Mouse (Mus musculus) kidney, embryonic 14.5 days (tissue): ENCODE measurements at regions not wholly inside any gene's neighbourhood (a gene's known extent, or its start where the extent isn't known, plus 50 kb on each side); places are given as distances from the start of the nearest gene placed in this dataset.

Experiments
- ATAC-seq: fragments of 200-750 bp; cut with Nextera tagmentation; 2 replicates; pipeline ENCODE4 v1.8.0; 2017; ENCODE audit warnings: moderate number of reproducible peaks, mild to moderate bottlenecking, moderate TSS enrichment, moderate library complexity; ENCODE audit not compliant: low FRiP score, low TSS enrichment
- H3K27ac ChIP-seq: fragments of 300-500 bp; sonication (generic); 2 replicates; pipeline ENCODE4 v1.5.1; 2014; ENCODE audit warnings: low read depth, mild to moderate bottlenecking, low read length, moderate library complexity, mixed read lengths
- H3K27me3 ChIP-seq: fragments of 300-500 bp; sonication (generic); 2 replicates; pipeline ENCODE4 v1.6.1; 2014; ENCODE audit warnings: mild to moderate bottlenecking, low read length; ENCODE audit not compliant: control insufficient read depth, insufficient read depth
- H3K36me3 ChIP-seq: fragments of 300-500 bp; sonication (generic); 2 replicates; pipeline ENCODE4 v1.6.1; 2014; ENCODE audit warnings: low read length, mixed read lengths; ENCODE audit not compliant: control insufficient read depth, insufficient read depth
- H3K4me1 ChIP-seq: fragments of 300-500 bp; sonication (generic); 2 replicates; pipeline ENCODE4 v1.6.1; 2014; ENCODE audit warnings: low read length, mixed read lengths; ENCODE audit not compliant: control insufficient read depth, insufficient read depth
- H3K4me2 ChIP-seq: fragments of 300-500 bp; sonication (generic); replicated peaks from 2 replicates; pipeline ENCODE4 v1.6.1; 2014; ENCODE audit warnings: low read depth, mild to moderate bottlenecking, low read length
- H3K4me3 ChIP-seq: fragments of 300-500 bp; sonication (generic); 2 replicates; pipeline ENCODE4 v1.5.1; 2014; ENCODE audit warnings: mild to moderate bottlenecking, low read length
- H3K9ac ChIP-seq: fragments of 300-500 bp; sonication (generic); 2 replicates; pipeline ENCODE4 v1.6.1; 2014; ENCODE audit warnings: low read depth, mild to moderate bottlenecking, low read length, moderate library complexity
- H3K9me3 ChIP-seq: fragments of 300-500 bp; sonication (generic); 2 replicates; pipeline ENCODE4 v1.6.1; 2016; ENCODE audit warnings: low read length; ENCODE audit not compliant: control insufficient read depth
- WGBS: fragments of 180-500 bp; shearing (Covaris S2); extraction: QIAGEN DNeasy Blood & Tissue Kit; methylation state at CpG from one replicate; pipeline ENCODE4 v1.1.7; 2014; 5-methylcytosine and 5-hydroxymethylcytosine counted together

- Histone ChIP-seq H3K4me2 (no peak overlapping the region), H3K9ac (no peak overlapping the region), H3K4me3 (no peak overlapping the region), H3K4me1 (peaks cover 22% of the 10 kb centered on the region), H3K36me3 (no peaks in the 10 kb centered on the region), H3K27me3 (no peaks in the 10 kb centered on the region), H3K27ac (no peak overlapping the region), H3K9me3 (no peaks in the 10 kb centered on the region)
- WGBS = 80% methylated on average over 2 of the region's 2 CpGs
- ATAC-seq = no peak
Observed at GRCm38 (mm10) chr7:145114660-145115059, 93.3 kb downstream of the 1810010D01Rik start.

GRCm38 (mm10) chr7:145114145-145114544 lies 93.8 kb downstream of the 1810010D01Rik start:
- Histone ChIP-seq H3K9ac (no peak overlapping the region), H3K9me3 (no peaks in the 10 kb centered on the region), H3K27ac (no peak overlapping the region), H3K4me2 (no peak overlapping the region), H3K36me3 (no peaks in the 10 kb centered on the region), H3K4me3 (no peak overlapping the region), H3K27me3 (no peaks in the 10 kb centered on the region), H3K4me1 (peaks cover 24% of the 10 kb centered on the region)
- ATAC-seq = no peak
- 68% methylated on average over 2 of the region's 2 CpGs for WGBS

GRCm38 (mm10) chr7:145112887-145113531 lies 94.9 kb downstream of the 1810010D01Rik start:
- Histone ChIP-seq H3K4me1 (peaks cover 24% of the 10 kb centered on the region), H3K9me3 (no peaks in the 10 kb centered on the region), H3K27ac (peak overlapping the region; percentile 96; the same call in 1 of the 2 replicates), H3K4me3 (no peak overlapping the region), H3K4me2 (no peak overlapping the region), H3K9ac (no peak overlapping the region), H3K36me3 (no peaks in the 10 kb centered on the region), H3K27me3 (no peaks in the 10 kb centered on the region)
- WGBS = 81% methylated on average over 7 of the region's 7 CpGs
- ATAC-seq = no peak

GRCm38 (mm10) chr7:145112146-145112830 lies 95.6 kb downstream of the 1810010D01Rik start:
- peak overlapping the region; percentile 32 for H3K4me2 ChIP-seq
- no peak for ATAC-seq

GRCm38 (mm10) chr7:145111252-145112131 lies 96.4 kb downstream of the 1810010D01Rik start:
- no peaks in the 10 kb centered on the region for H3K9me3 ChIP-seq
- no peaks in the 10 kb centered on the region for H3K36me3 ChIP-seq
- no peaks in the 10 kb centered on the region for H3K27me3 ChIP-seq
- peak; percentile 71 for ATAC-seq
- 18% methylated on average over 20 of the region's 20 CpGs for WGBS
- H3K27ac ChIP-seq = peak overlapping the region; percentile 96
- H3K4me1 ChIP-seq = peaks cover 24% of the 10 kb centered on the region
- peak overlapping the region; percentile 4; the same call in 1 of the 2 replicates for H3K4me3 ChIP-seq
- H3K9ac ChIP-seq = peak overlapping the region; percentile 42; the same call in 1 of the 2 replicates
- peak overlapping the region; percentile 32 for H3K4me2 ChIP-seq

More at GRCm38 (mm10) chr7:145112146-145112830, 95.6 kb downstream of the 1810010D01Rik start:
- Histone ChIP-seq H3K9me3 (no peaks in the 10 kb centered on the region), H3K9ac (no peak overlapping the region; the same call in 1 of the 2 replicates), H3K4me1 (peaks cover 24% of the 10 kb centered on the region), H3K27ac (peak overlapping the region; percentile 96), H3K4me3 (no peak overlapping the region), H3K27me3 (no peaks in the 10 kb centered on the region), H3K36me3 (no peaks in the 10 kb centered on the region)

GRCm38 (mm10) chr7:145110657-145111251 lies 97.2 kb downstream of the 1810010D01Rik start:
- peak overlapping the region; percentile 4; the same call in 1 of the 2 replicates for H3K4me3 ChIP-seq
- 8% methylated on average over 10 of the region's 10 CpGs for WGBS

GRCm38 (mm10) chr7:145110028-145110427 lies 97.9 kb downstream of the 1810010D01Rik start:
- Histone ChIP-seq H3K4me2 (no peak overlapping the region), H3K27me3 (no peaks in the 10 kb centered on the region), H3K9ac (no peak overlapping the region), H3K27ac (peak overlapping the region; percentile 96), H3K36me3 (no peaks in the 10 kb centered on the region), H3K9me3 (no peaks in the 10 kb centered on the region), H3K4me3 (no peak overlapping the region), H3K4me1 (peaks cover 24% of the 10 kb centered on the region)
- 88% methylated on average over 3 of the region's 3 CpGs for WGBS
- ATAC-seq = no peak

More at GRCm38 (mm10) chr7:145110657-145111251, 97.2 kb downstream of the 1810010D01Rik start:
- H3K27ac ChIP-seq = peak overlapping the region; percentile 96
- no peaks in the 10 kb centered on the region for H3K9me3 ChIP-seq
- peak overlapping the region; percentile 42; the same call in 1 of the 2 replicates for H3K9ac ChIP-seq
- peak overlapping the region; percentile 32 for H3K4me2 ChIP-seq
- peak; percentile 60 for ATAC-seq
- H3K27me3 ChIP-seq = no peaks in the 10 kb centered on the region
- no peaks in the 10 kb centered on the region for H3K36me3 ChIP-seq
- peaks cover 24% of the 10 kb centered on the region for H3K4me1 ChIP-seq

GRCm38 (mm10) chr7:145109471-145109870 lies 98.4 kb downstream of the 1810010D01Rik start:
- Histone ChIP-seq H3K4me1 (peaks cover 24% of the 10 kb centered on the region), H3K4me3 (no peak overlapping the region), H3K36me3 (no peaks in the 10 kb centered on the region), H3K27me3 (no peaks in the 10 kb centered on the region), H3K9ac (no peak overlapping the region), H3K27ac (no peak overlapping the region), H3K4me2 (no peak overlapping the region), H3K9me3 (no peaks in the 10 kb centered on the region)
- 67% methylated on average over 4 of the region's 4 CpGs for WGBS
- no peak for ATAC-seq
